Mouse (Mus musculus) thymus, postnatal 4 days (tissue): Measurements from ENCODE around the gene Gpatch8.

ENCODE experiments used
- DNase-seq: peaks from one replicate; pipeline ENCODE4 v3.0.0; 2021

Gpatch8 gene

GRCm38 (mm10) chr11:102432115-102432843 is 123.9 kb downstream of the Gpatch8 start:
- peak; percentile 24 for DNase-seq

DNA sequence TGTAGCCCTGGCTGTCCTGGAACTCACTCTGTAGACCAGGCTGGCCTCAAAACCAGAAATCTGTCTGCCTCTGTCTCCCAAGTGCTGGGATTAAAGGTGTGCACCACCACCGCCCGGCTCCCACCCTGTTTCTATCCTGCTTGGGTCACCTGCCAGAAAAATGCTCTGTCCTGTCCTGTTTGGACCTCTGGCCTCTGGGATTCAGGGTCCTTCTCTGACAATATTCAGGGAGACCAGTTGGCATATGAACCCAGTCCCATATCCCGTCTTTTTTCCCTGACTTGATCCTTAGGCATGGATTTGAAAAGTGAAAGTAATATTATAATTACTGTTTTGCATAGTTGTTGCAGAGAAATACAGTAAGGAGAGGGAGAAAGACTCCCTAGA is 124.5 kb downstream of the Gpatch8 start:
- no peak for DNase-seq

DNA sequence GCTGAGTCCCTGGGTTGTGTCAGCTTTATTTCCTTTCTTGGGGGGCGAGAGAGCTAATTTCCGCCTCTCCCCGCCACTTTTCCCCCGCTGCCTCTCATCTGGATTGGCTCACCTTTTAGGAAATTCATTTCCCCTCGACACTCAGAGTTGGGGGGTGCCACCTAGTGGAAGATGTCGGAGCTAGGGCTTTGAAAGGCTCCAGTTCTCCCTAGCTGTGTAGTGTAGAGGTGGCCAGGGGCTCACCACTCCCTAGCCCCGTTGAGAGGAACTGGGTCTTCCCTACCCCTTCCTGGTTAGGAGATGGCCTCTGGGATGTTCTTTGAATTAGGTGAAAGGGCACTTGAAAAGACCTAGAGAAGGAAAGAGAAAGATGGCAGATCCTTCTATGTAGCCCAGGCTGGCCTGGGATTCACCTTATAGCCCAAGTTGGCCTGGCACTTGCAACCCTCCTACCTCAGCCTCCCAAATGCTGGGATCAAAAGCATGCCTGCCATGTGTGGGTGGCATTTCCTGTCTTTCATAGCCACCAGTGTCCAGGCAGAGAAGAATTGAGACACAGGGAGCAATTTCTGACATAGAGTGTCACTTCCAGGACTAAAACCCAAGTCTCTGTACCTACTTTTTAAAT is 125.1 kb downstream of the Gpatch8 start:
- DNase-seq, result peak; percentile 88

DNA sequence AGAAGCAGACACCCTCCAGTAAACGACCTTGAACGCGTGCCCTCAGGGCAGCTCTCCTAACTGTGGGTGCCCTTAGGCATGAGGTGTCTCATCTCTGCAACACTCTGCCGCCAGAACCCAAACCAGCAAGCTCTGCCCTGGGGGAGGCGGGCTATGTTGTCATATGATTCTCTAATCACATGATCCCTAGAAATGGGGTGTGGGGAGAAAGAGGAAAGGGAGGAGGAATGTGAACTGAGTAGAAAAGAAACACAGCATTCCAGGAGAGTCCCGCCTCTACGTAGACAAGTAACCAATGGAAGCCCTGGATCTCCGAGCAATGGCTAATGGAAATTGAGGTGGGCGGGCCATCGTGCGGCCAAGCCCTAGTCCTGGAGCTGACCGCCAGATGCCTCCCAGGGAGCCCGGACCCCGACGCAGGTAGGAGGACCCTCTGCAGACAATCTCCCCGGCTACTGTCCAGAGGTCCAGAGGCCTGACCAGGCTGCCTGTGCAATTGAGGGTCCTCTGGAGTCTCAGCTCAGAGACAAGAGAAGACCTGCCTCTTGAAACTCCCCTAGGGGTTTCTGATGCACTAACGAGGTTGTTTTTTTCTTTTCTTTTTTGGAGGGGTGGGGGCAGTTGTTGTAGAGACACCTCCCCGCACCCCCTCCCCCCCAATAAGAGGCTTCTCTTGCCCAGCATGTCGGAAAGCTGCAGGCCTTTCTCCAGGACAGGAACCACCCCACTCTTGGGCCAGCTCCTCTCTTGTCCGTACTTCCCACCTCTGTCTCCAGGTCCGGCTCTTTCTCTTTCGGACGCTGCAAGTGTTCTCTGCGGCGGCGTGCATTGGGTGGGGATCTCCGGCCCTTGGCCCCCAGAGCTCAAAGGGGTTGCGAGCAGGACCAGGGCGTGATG is 125.8 kb downstream of the Gpatch8 start, which contains the start of gene Grn:
Gene Grn, plus strand, starts transcription at position 195 of the 897 bp plus-strand sequence.
- peak; percentile 66 for DNase-seq

- no peak for DNase-seq
Observed at GRCm38 (mm10) chr11:102429551-102429950, 126.6 kb downstream of the Gpatch8 start.

DNA sequence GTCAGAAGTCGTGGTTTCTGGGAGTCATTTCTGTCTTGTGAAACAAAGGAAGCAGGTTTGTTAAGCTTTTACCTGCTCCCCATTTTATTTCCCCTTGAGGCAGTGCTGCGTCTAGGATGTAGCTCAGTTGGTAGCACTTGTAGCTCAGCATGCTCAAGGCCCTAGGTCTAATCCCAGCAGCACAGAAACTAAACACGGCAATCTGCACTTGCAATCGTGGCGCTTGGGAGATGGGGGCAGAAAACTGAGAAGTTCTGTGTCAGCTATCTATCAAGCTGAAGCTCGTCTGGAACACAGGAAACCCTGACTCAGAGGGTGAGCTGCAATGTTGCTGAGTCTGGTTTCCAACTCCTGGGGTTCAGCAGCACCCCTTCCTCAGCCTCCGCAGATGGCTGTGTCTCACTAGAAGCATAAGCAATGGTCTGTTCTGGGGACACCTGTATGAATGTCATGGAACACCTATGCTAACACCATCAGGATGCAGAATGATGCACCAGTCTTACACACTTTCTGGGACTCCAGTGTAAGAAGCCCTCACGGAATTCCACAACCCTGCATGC is 127.1 kb downstream of the Gpatch8 start:
- DNase-seq, result no peak
